Mouse (Mus musculus): ENCODE results near the gene Clcnka.

- TF ChIP-seq CTCF (IDR thresholded peaks at IDR 0.05; ENCODE audit: control insufficient read depth, insufficient read depth, insufficient read length) (no peak), CEBPB (IDR thresholded peaks at IDR 0.05; ENCODE audit: low read depth) (no peak), MAX (IDR thresholded peaks at IDR 0.05) (no peak), FOSL1 (IDR thresholded peaks at IDR 0.05; ENCODE audit: insufficient read depth, low read length, poor library complexity, severe bottlenecking) (no peak), MYOD1 (IDR thresholded peaks at IDR 0.05; ENCODE audit: control insufficient read depth, insufficient read length, low read depth) (no peak), USF1 (IDR thresholded peaks at IDR 0.05; ENCODE audit: low read depth) (no peak)
Observed at GRCm38 (mm10) chr4:141338853-141339252, 59.7 kb downstream of the Clcnka start.

Measured in C2C12 (cell line).